ENCODE assay signal across 3 mouse cellular contexts in the genomic region with DNA sequence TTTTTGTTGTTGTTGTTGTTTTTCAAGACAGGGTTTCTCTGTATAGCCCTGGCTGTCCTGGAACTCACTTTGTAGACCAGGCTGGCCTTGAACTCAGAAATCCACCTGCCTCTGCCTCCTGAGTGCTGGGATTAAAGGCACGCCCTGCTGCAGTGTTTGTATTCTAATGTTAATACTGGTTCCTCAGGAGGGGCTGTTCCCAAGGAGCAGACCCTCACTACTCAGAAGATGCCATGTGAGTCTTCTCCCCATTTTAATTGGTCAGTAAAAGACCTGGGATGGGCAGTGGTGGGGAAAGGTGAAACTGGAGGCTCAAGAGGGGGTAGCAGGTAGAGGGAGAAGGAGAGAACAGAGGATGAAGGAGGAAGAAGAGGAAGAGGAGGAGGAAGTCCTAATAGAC.
DNase-seq lines count a peak whose midpoint lies in the region.

No protein-coding gene starts in this region.

- peak; percentile 81 for DNase-seq in ES-CJ7 (ENCODE audit: low read depth, low spot score)
- peak; percentile 69 for DNase-seq in R1 (ENCODE audit: low read depth, low spot score)
- DNase-seq in ZHBTc4 (ENCODE audit: low read depth, low spot score), result peak; percentile 56
